Mouse (Mus musculus) liver, postnatal 0 days (tissue): Measurements from ENCODE around the gene Tmod2. TPM values are rescaled to one million over a fixed set of nuclear protein-coding genes. Genes with fewer than 3 reads are reported as not detected.
"Not testable (repeated sequence)": the region's sequence is repeated elsewhere in the genome, so short reads cannot be mapped to it uniquely, and the experiment has no call there.

Experiments
- ATAC-seq: fragments of 200-750 bp; cut with Nextera tagmentation; 2 replicates; pipeline ENCODE4 v1.8.0; 2017; ENCODE audit warnings: mild to moderate bottlenecking, moderate library complexity
- DNase-seq: peaks from one replicate; pipeline ENCODE4 v3.0.0-alpha.2; 2016
- H3K27ac ChIP-seq: fragments of 300-500 bp; sonication (generic); 2 replicates; pipeline ENCODE4 v1.5.1; 2014; ENCODE audit warnings: antibody characterized with exemption, moderate library complexity, mild to moderate bottlenecking, low read depth
- H3K27me3 ChIP-seq: fragments of 300-500 bp; sonication (generic); 2 replicates; pipeline ENCODE4 v1.6.1; 2014; ENCODE audit warnings: low read length, control low read depth, mixed read lengths; ENCODE audit not compliant: insufficient read depth
- H3K36me3 ChIP-seq: fragments of 300-500 bp; sonication (generic); replicated peaks from 2 replicates; pipeline ENCODE4 v1.6.1; 2014; ENCODE audit warnings: mild to moderate bottlenecking, control low read depth, low read length, moderate library complexity, mixed read lengths; ENCODE audit not compliant: insufficient read depth
- H3K4me1 ChIP-seq: fragments of 300-500 bp; sonication (generic); 2 replicates; pipeline ENCODE4 v1.6.1; 2014; ENCODE audit warnings: antibody characterized with exemption, mild to moderate bottlenecking, control low read depth; ENCODE audit not compliant: insufficient read depth
- H3K4me2 ChIP-seq: fragments of 300-500 bp; sonication (generic); 2 replicates; pipeline ENCODE4 v1.6.1; 2014; ENCODE audit warnings: low read depth, mild to moderate bottlenecking, low read length, moderate library complexity, mixed read lengths
- H3K4me3 ChIP-seq: fragments of 300-500 bp; sonication (generic); 2 replicates; pipeline ENCODE4 v1.5.1; 2014; ENCODE audit warnings: low read depth, low read length
- H3K9ac ChIP-seq: fragments of 300-500 bp; sonication (generic); replicated peaks from 2 replicates; pipeline ENCODE4 v1.6.1; 2014; ENCODE audit warnings: mild to moderate bottlenecking, moderate library complexity
- H3K9me3 ChIP-seq: fragments of 300-500 bp; sonication (generic); 2 replicates; pipeline ENCODE4 v1.6.1; 2016; ENCODE audit warnings: mild to moderate bottlenecking, control low read depth, low read length, mixed read lengths
- CTCF ChIP-seq: sonication (generic); IDR thresholded peaks from 2 replicates; pipeline ENCODE4 v1.5.1; 2016; ENCODE audit warnings: antibody characterized with exemption, low read depth
- EP300 ChIP-seq: IDR thresholded peaks from 2 replicates; pipeline ENCODE4 v1.6.1; 2016; ENCODE audit warnings: antibody characterized with exemption, low read depth, mild to moderate bottlenecking
- WGBS: fragments of 180-500 bp; shearing (Covaris S2); extraction: QIAGEN DNeasy Blood & Tissue Kit; methylation state at CpG from one replicate; pipeline ENCODE4 v1.1.7; 2014; ENCODE audit not compliant: insufficient replicate concordance; 5-methylcytosine and 5-hydroxymethylcytosine counted together
- polyA plus RNA-seq: library from polyadenylated mRNA; unstranded; fragments of >200 nt; fragmentation: Nextera tagmentation; extraction: Ambion mirVana; gene quantifications from 2 replicates; pipeline ENCODE4 v1.2.1, GENCODE M21; 2015

Tmod2 gene
- polyA plus RNA-seq, 1 experiment from 2014 or later: 0.25 TPM

- TF ChIP-seq EP300: no peak
- H3K4me1 ChIP-seq: peaks cover 27% of the 10 kb centered on the region
- no peak overlapping the region for H3K27ac ChIP-seq
- H3K4me2 ChIP-seq: no peak overlapping the region
- no peak overlapping the region for H3K9ac ChIP-seq
- H3K36me3 ChIP-seq: no peaks in the 10 kb centered on the region
- ATAC-seq (no peak), DNase-seq (no peak)
- H3K4me3 ChIP-seq: no peak overlapping the region
- H3K9me3 ChIP-seq: 0 out of 2 replicates have a peak, but pooled peaks cover under 1% of the 10 kb centered on the region
- 77% methylated on average over 8 of the region's 8 CpGs for WGBS
- H3K27me3 ChIP-seq: no peaks in the 10 kb centered on the region
These were observed 65.6 kb downstream of the Tmod2 start for GRCm38 (mm10) chr9:75545514-75545913.

- TF ChIP-seq EP300: no peak
- H3K4me1 ChIP-seq: peaks cover 8% of the 10 kb centered on the region
- 16% methylated on average over 5 of the region's 5 CpGs for WGBS
- no peak overlapping the region for H3K4me3 ChIP-seq
- no peak for DNase-seq
- H3K9me3 ChIP-seq: no peaks in the 10 kb centered on the region
- no peaks in the 10 kb centered on the region for H3K27me3 ChIP-seq
- H3K27ac ChIP-seq: no peak overlapping the region
- ATAC-seq: no peak
- H3K4me2 ChIP-seq: no peak overlapping the region
- no peaks in the 10 kb centered on the region for H3K36me3 ChIP-seq
- no peak overlapping the region for H3K9ac ChIP-seq
These were observed 69.6 kb downstream of the Tmod2 start for GRCm38 (mm10) chr9:75541497-75541896.

DNA sequence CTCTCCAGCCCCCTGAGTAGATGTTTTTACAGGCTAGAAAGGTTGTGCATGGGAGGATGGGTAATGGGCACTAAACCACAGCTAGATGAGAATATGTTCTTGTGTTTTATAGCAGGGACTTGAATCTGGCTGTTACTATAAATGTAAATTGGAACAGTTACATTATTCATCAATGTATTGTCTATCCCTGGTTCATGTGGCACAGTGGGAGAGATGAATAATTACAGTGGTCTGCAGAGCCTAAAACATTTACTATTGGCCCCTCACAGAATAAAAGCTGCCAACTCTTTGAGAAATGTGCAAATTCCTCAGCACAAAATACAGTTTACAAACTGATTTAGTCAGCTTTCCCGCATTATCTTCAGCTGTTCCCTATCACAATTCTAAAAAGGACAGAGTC is 74.7 kb downstream of the Tmod2 start:
- H3K4me3 ChIP-seq: no peak overlapping the region
- no peaks in the 10 kb centered on the region for H3K27me3 ChIP-seq
- no peaks in the 10 kb centered on the region for H3K9me3 ChIP-seq
- no peak overlapping the region for H3K27ac ChIP-seq
- 77% methylated on average over 1 of the region's 1 CpGs for WGBS
- no peak for DNase-seq
- H3K9ac ChIP-seq: no peak overlapping the region
- H3K4me1 ChIP-seq: no peaks in the 10 kb centered on the region; the same call in 1 of the 2 replicates
- TF ChIP-seq EP300 (no peak), CTCF (no peak)
- H3K36me3 ChIP-seq: no peaks in the 10 kb centered on the region; the same call in 1 of the 2 replicates
- no peak overlapping the region for H3K4me2 ChIP-seq
- ATAC-seq: no peak

DNA sequence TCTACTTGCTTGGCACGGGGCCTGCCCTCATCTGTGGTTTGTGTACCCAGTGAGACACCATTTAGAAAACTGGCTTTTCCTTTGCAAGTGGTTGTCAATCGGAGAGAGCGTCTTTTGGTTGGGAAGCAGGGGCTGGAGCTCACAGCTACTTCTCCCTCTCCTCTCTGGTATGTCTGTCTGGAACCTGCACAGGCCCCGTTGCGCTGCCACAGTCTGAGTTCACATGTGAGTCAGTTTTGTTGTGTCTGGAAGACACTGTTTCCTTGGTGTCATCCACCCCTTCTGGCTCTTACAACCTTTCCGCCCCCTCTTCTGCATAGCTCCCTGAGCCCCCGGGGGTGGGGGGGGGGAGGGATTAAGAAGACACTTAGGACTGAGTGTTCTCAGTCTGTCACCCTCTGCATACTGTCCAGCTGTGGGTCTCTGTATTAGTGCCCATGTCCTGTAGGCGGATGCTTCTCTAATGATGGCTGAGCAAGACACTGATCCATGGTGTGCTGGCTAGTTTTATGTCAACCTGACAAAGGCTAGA is 76.6 kb downstream of the Tmod2 start:
- no peak for ATAC-seq
- H3K27me3 ChIP-seq: no peaks in the 10 kb centered on the region
- WGBS: 81% methylated on average over 8 of the region's 8 CpGs

GRCm38 (mm10) chr9:75532989-75533388 is 78.1 kb downstream of the Tmod2 start:
- H3K27me3 ChIP-seq, H3K9me3 ChIP-seq, ATAC-seq, DNase-seq, H3K4me3 ChIP-seq, H3K27ac ChIP-seq, H3K4me1 ChIP-seq, H3K4me2 ChIP-seq, H3K9ac ChIP-seq: not testable (repeated sequence)
- H3K36me3 ChIP-seq: peaks cover 13% of the 10 kb centered on the region
- 75% methylated on average over 8 of the region's 9 CpGs for WGBS

More for the DNA sequence above, 76.6 kb downstream of the Tmod2 start:
- Histone ChIP-seq H3K4me2 (no peak overlapping the region), H3K9me3 (no peaks in the 10 kb centered on the region), H3K36me3 (peaks cover 7% of the 10 kb centered on the region), H3K4me3 (no peak overlapping the region), H3K4me1 (no peaks in the 10 kb centered on the region), H3K9ac (no peak overlapping the region), H3K27ac (no peak overlapping the region)
- no peak for DNase-seq
- no peak for TF ChIP-seq EP300
- no peak for TF ChIP-seq CTCF

GRCm38 (mm10) chr9:75532461-75532860 is 78.7 kb downstream of the Tmod2 start:
- Histone ChIP-seq H3K27me3 (no peaks in the 10 kb centered on the region), H3K9ac (no peak overlapping the region), H3K4me1 (peaks cover 3% of the 10 kb centered on the region; the same call in 1 of the 2 replicates), H3K4me2 (no peak overlapping the region), H3K4me3 (no peak overlapping the region), H3K9me3 (no peaks in the 10 kb centered on the region), H3K27ac (no peak overlapping the region), H3K36me3 (peaks cover 16% of the 10 kb centered on the region)
- ATAC-seq: no peak
- DNase-seq: no peak
- TF ChIP-seq EP300 (no peak), CTCF (no peak)
- 78% methylated on average over 7 of the region's 7 CpGs for WGBS

- H3K36me3 ChIP-seq: peaks cover 16% of the 10 kb centered on the region
- TF ChIP-seq EP300: no peak
- no peak for TF ChIP-seq CTCF
- DNase-seq (peak; percentile 38), ATAC-seq (no peak)
- 60% methylated on average over 5 of the region's 5 CpGs for WGBS
- no peak overlapping the region; the same call in 1 of the 2 replicates for H3K27ac ChIP-seq
- H3K9me3 ChIP-seq: no peaks in the 10 kb centered on the region
- H3K9ac ChIP-seq: no peak overlapping the region
- peaks cover 3% of the 10 kb centered on the region; the same call in 1 of the 2 replicates for H3K4me1 ChIP-seq
- no peak overlapping the region for H3K4me2 ChIP-seq
- H3K27me3 ChIP-seq: no peaks in the 10 kb centered on the region
- H3K4me3 ChIP-seq: no peak overlapping the region
These were observed 81.8 kb downstream of the Tmod2 start for GRCm38 (mm10) chr9:75529358-75529757.
